In the genomic region with DNA sequence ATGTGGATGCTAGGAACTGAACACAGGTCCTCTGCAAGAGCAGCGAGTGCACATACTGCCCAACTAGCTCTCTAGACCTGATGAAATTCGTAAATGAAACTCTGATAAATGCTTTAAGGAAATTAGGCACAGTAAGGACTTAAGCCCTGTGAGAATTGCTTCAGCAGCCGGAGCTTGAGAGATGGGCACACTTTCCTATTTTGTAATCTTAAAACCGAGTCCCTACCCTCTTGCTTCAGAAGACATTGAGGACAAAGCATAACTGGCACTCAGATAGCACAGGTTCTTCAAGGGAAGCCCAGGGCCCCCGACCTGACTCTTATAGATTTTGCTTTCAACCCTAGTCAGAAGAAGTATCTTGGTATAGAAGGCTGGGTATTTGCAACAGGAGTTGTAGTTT, we compare ENCODE assay signal across 36 mouse cellular contexts. TPM values are rescaled to one million over a fixed set of nuclear protein-coding genes. Genes with fewer than 3 reads are reported as not detected.
A peak's percentile ranks its signal among the peaks of the same experiment; 100 is the strongest.
DNase-seq lines count a peak whose midpoint lies in the region; ATAC-seq and TF ChIP-seq lines count a peak whose summit lies in the region.
"Had no signal": no experiment of that assay in that cellular context is flagged by ENCODE, and none has a peak within 500 bp of the region (broad histone marks: within the 10 kb centered on the region; RNA-seq: fewer than 3 reads in every experiment).

No protein-coding gene starts in this region.

- WGBS in heart, adult 2 months, result 75% methylated on average over 5 of the region's 5 CpGs
- WGBS in midbrain, embryonic 11.5 days, result 83% methylated on average over 5 of the region's 5 CpGs
- WGBS in midbrain, embryonic 16.5 days, result 80% methylated on average over 5 of the region's 5 CpGs

- no peak for TF ChIP-seq EP300 in heart, adult 2 months (IDR thresholded peaks at IDR 0.05; ENCODE audit: insufficient read depth, low read depth, low read length)

- intact Hi-C loops in heart, adult 2 months (cut with DNase I), result loop anchor here (5.0 kb wide), 1 partner anchor 170 kb away; no protein-coding TSS in a partner anchor

- H3K27ac ChIP-seq in heart, adult 2 months, result no peak overlapping the region
- H3K27ac ChIP-seq in midbrain, embryonic 11.5 days (ENCODE audit: low read depth, low read length), result no peak overlapping the region
- no peak overlapping the region for H3K27ac ChIP-seq in midbrain, embryonic 16.5 days (ENCODE audit: low read length)
- H3K27ac ChIP-seq: embryonic facial prominence, embryonic 10.5 days; embryonic facial prominence, embryonic 13.5 days; hindbrain, embryonic 12.5 days; hindbrain, embryonic 15.5 days had no signal

- TF ChIP-seq POLR2A in heart, adult 2 months (IDR thresholded peaks at IDR 0.05; ENCODE audit: insufficient read depth, low read depth, low read length), result no peak

- H3K9me3 ChIP-seq in midbrain, embryonic 11.5 days (ENCODE audit: control insufficient read depth, low read length), result no peaks in the 10 kb centered on the region
- no peaks in the 10 kb centered on the region for H3K9me3 ChIP-seq in midbrain, embryonic 16.5 days (replicated peaks; ENCODE audit: control insufficient read depth, low read length, poor library complexity, severe bottlenecking)
- H3K9me3 ChIP-seq: embryonic facial prominence, embryonic 10.5 days; embryonic facial prominence, embryonic 13.5 days; hindbrain, embryonic 12.5 days; hindbrain, embryonic 15.5 days had no signal

- H3K4me1 ChIP-seq in heart, adult 2 months (ENCODE audit: control insufficient read depth, insufficient read depth, low read length), result peaks cover 1% of the 10 kb centered on the region
- H3K4me1 ChIP-seq in midbrain, embryonic 11.5 days (ENCODE audit: control insufficient read depth, insufficient read depth, low read length), result no peaks in the 10 kb centered on the region
- H3K4me1 ChIP-seq in midbrain, embryonic 16.5 days (ENCODE audit: control insufficient read depth, insufficient read depth, low read length), result no peaks in the 10 kb centered on the region
- H3K4me1 ChIP-seq: hindbrain, embryonic 12.5 days; hindbrain, embryonic 15.5 days had no signal

- no peaks in the 10 kb centered on the region for H3K36me3 ChIP-seq in heart, adult 2 months (ENCODE audit: control insufficient read depth, insufficient read depth, low read length)
- no peaks in the 10 kb centered on the region for H3K36me3 ChIP-seq in midbrain, embryonic 11.5 days (ENCODE audit: control insufficient read depth, insufficient read depth, low read length)
- H3K36me3 ChIP-seq in midbrain, embryonic 16.5 days (ENCODE audit: control insufficient read depth, insufficient read depth, low read length), result no peaks in the 10 kb centered on the region
- H3K36me3 ChIP-seq: embryonic facial prominence, embryonic 10.5 days; embryonic facial prominence, embryonic 13.5 days; hindbrain, embryonic 12.5 days; hindbrain, embryonic 15.5 days had no signal

- no peak overlapping the region for H3K4me2 ChIP-seq in midbrain, embryonic 11.5 days
- H3K4me2 ChIP-seq in midbrain, embryonic 16.5 days (ENCODE audit: low read length), result no peak overlapping the region
- H3K4me2 ChIP-seq: embryonic facial prominence, embryonic 13.5 days; heart, embryonic 11.5 days; hindbrain, embryonic 12.5 days; hindbrain, embryonic 15.5 days had no signal

- peak; percentile 45 for DNase-seq in heart, adult 11 months
- DNase-seq in heart, adult 2 months, result no peak
- DNase-seq in midbrain, embryonic 11.5 days (ENCODE audit: low spot score, missing footprints), result peak; percentile 21
- DNase-seq in gastrocnemius, adult 8-10 months (ENCODE audit: low spot score in 2 of 2), result no peak
- no peak for DNase-seq in frontal cortex, adult 2 months (ENCODE audit: extremely low spot score in 1 of 2, low spot score in 1 of 2)
- no peak for DNase-seq in urinary bladder, adult 18-20 months (ENCODE audit: low spot score in 2 of 2)
- DNase-seq: adrenal gland, adult 2 months; adrenal gland, postnatal 14 days; B cell, adult 2 months; cerebellum, adult 11-12 months; cerebellum, adult 8-10 months; cerebellum, postnatal 10 days; cerebellum, postnatal 36 days; embryo, embryonic 11 days; gastrocnemius, postnatal 14 days had no signal

- H3K9ac ChIP-seq in heart, adult 2 months (ENCODE audit: low read depth, low read length), result no peak overlapping the region
- H3K9ac ChIP-seq in midbrain, embryonic 11.5 days (ENCODE audit: low read length), result no peak overlapping the region
- no peak overlapping the region for H3K9ac ChIP-seq in midbrain, embryonic 16.5 days (ENCODE audit: low read depth, low read length)
- H3K9ac ChIP-seq: embryonic facial prominence, embryonic 13.5 days; hindbrain, embryonic 12.5 days; hindbrain, embryonic 15.5 days had no signal

- no peaks in the 10 kb centered on the region for H3K79me2 ChIP-seq in heart, adult 2 months (replicated peaks; ENCODE audit: control insufficient read depth, insufficient read depth, low read length)

- H3K4me3 ChIP-seq in heart, adult 2 months, result no peak overlapping the region
- H3K4me3 ChIP-seq in midbrain, embryonic 11.5 days (ENCODE audit: low read depth, low read length), result no peak overlapping the region
- H3K4me3 ChIP-seq in midbrain, embryonic 16.5 days (ENCODE audit: low read depth, low read length), result no peak overlapping the region
- H3K4me3 ChIP-seq: embryonic facial prominence, embryonic 10.5 days; embryonic facial prominence, embryonic 13.5 days; erythroblast, embryonic 14.5 days; hindbrain, embryonic 12.5 days; hindbrain, embryonic 15.5 days had no signal

- H3K27me3 ChIP-seq in heart, adult 2 months (ENCODE audit: control insufficient read depth, insufficient read depth, low read length), result no peaks in the 10 kb centered on the region
- H3K27me3 ChIP-seq in midbrain, embryonic 11.5 days (ENCODE audit: control insufficient read depth, insufficient read depth, low read length), result no peaks in the 10 kb centered on the region
- H3K27me3 ChIP-seq in midbrain, embryonic 16.5 days (ENCODE audit: control insufficient read depth, insufficient read depth, low read depth, low read length), result no peaks in the 10 kb centered on the region
- H3K27me3 ChIP-seq: hindbrain, embryonic 15.5 days had no signal

- no peak for ATAC-seq in midbrain, embryonic 11.5 days (ENCODE audit: low FRiP score)
- no peak for ATAC-seq in midbrain, embryonic 16.5 days
- ATAC-seq in granulocyte monocyte progenitor cell, adult 5-6 weeks (replicated peaks; ENCODE audit: poor library complexity, severe bottlenecking), result peak; percentile 86
- ATAC-seq: forebrain, embryonic 14.5 days had no signal

- TF ChIP-seq CTCF in heart, adult 2 months (IDR thresholded peaks at IDR 0.05), result no peak

RNA-seq across cellular contexts. Expression of gene Cxcl17, which starts 14.5 kb away (rescaled TPM):
- total RNA-seq in heart, adult 2 months (2021), result not detected
- polyA plus RNA-seq in heart, adult 2 months (2012; rRNA removed), result 8.1 TPM in 1 of 2 replicates, not detected in the other
- 0.18 and 0.22 TPM in 2 replicates for polyA plus RNA-seq in midbrain, embryonic 11.5 days (2014; fragmentation: Nextera tagmentation; extraction: Ambion mirVana)
- polyA plus RNA-seq in midbrain, embryonic 16.5 days (2015; fragmentation: Nextera tagmentation; extraction: Ambion mirVana), result 0.48 and 1.0 TPM in 2 replicates
- not detected in 2 replicates for total RNA-seq in granulocyte monocyte progenitor cell, adult 5-6 weeks (2014; fragmentation: Nextera tagmentation)
- total RNA-seq in granulocyte monocyte progenitor cell, adult 5-6 weeks (2017), result not detected in 2 replicates
- not detected for total RNA-seq in gastrocnemius, adult 8-10 months (2022)
- not detected in 2 replicates for polyA plus RNA-seq in frontal cortex, adult 2 months (2012; rRNA removed)
- total RNA-seq: adrenal gland, adult 2 months; adrenal gland, postnatal 14 days; adrenal gland, postnatal 4 days; gastrocnemius, adult 18-20 months; gastrocnemius, postnatal 14 days; gastrocnemius, postnatal 4 days; heart, adult 8-10 months; heart, postnatal 25 days; hematopoietic stem cell, adult 5-6 weeks; MEL had no signal
- polyA plus RNA-seq: adrenal gland, adult 2 months; brain, embryonic 14.5 days; cortical plate, adult 2 months; embryonic facial prominence, embryonic 13.5 days; erythroblast, embryonic 14.5 days; forebrain, embryonic 14.5 days; heart, embryonic 11.5 days; intestine, embryonic 14.5 days had no signal

RNA-seq across cellular contexts. Expression of gene Lipe, which starts 28.6 kb away (rescaled TPM):
- total RNA-seq in heart, adult 2 months (2021), result 10 to 100 TPM; 42.7 to 44.1 TPM
- polyA plus RNA-seq in heart, adult 2 months (2012; rRNA removed), result 63.0 and 97.8 TPM in 2 replicates
- 1.7 and 2.3 TPM in 2 replicates for polyA plus RNA-seq in midbrain, embryonic 11.5 days (2014; fragmentation: Nextera tagmentation; extraction: Ambion mirVana)
- 9.8 and 12.5 TPM in 2 replicates for polyA plus RNA-seq in midbrain, embryonic 16.5 days (2015; fragmentation: Nextera tagmentation; extraction: Ambion mirVana)
- total RNA-seq in granulocyte monocyte progenitor cell, adult 5-6 weeks (2014; fragmentation: Nextera tagmentation), result 10.7 and 27.1 TPM in 2 replicates
- total RNA-seq in granulocyte monocyte progenitor cell, adult 5-6 weeks (2017), result 6.1 and 6.2 TPM in 2 replicates
- 10 to 100 TPM; 10.6 to 28.0 (median 19.9) TPM for total RNA-seq in gastrocnemius, adult 8-10 months (2022)
- 9.9 and 12.5 TPM in 2 replicates for polyA plus RNA-seq in frontal cortex, adult 2 months (2012; rRNA removed)

RNA-seq across cellular contexts. Expression of gene Ceacam1, which starts 50.3 kb away (rescaled TPM):
- total RNA-seq in heart, adult 2 months (2021), result 10 to 100 TPM; 13.5 to 14.6 TPM
- 9.8 and 17.3 TPM in 2 replicates for polyA plus RNA-seq in heart, adult 2 months (2012; rRNA removed)
- polyA plus RNA-seq in midbrain, embryonic 11.5 days (2014; fragmentation: Nextera tagmentation; extraction: Ambion mirVana), result 0.45 and 0.54 TPM in 2 replicates
- 0.42 and 0.87 TPM in 2 replicates for polyA plus RNA-seq in midbrain, embryonic 16.5 days (2015; fragmentation: Nextera tagmentation; extraction: Ambion mirVana)
- 30.3 and 43.8 TPM in 2 replicates for total RNA-seq in granulocyte monocyte progenitor cell, adult 5-6 weeks (2014; fragmentation: Nextera tagmentation)
- total RNA-seq in granulocyte monocyte progenitor cell, adult 5-6 weeks (2017), result 15.8 and 18.5 TPM in 2 replicates
- 1 to 10 TPM; 1.9 to 4.8 (median 3.3) TPM for total RNA-seq in gastrocnemius, adult 8-10 months (2022)
- 4.2 and 4.9 TPM in 2 replicates for polyA plus RNA-seq in frontal cortex, adult 2 months (2012; rRNA removed)

RNA-seq across cellular contexts. Expression of gene Cnfn, which starts 57.6 kb away (rescaled TPM):
- total RNA-seq in heart, adult 2 months (2021), result not detected
- not detected in 2 replicates for polyA plus RNA-seq in heart, adult 2 months (2012; rRNA removed)
- not detected in 2 replicates for polyA plus RNA-seq in midbrain, embryonic 11.5 days (2014; fragmentation: Nextera tagmentation; extraction: Ambion mirVana)
- not detected in 2 replicates for polyA plus RNA-seq in midbrain, embryonic 16.5 days (2015; fragmentation: Nextera tagmentation; extraction: Ambion mirVana)
- not detected in 2 replicates for total RNA-seq in granulocyte monocyte progenitor cell, adult 5-6 weeks (2014; fragmentation: Nextera tagmentation)
- total RNA-seq in granulocyte monocyte progenitor cell, adult 5-6 weeks (2017), result not detected in 2 replicates
- total RNA-seq in gastrocnemius, adult 8-10 months (2022), result not detected
- polyA plus RNA-seq in frontal cortex, adult 2 months (2012; rRNA removed), result not detected in 2 replicates
- total RNA-seq: adrenal gland, adult 2 months; adrenal gland, postnatal 14 days; adrenal gland, postnatal 4 days; gastrocnemius, adult 18-20 months; gastrocnemius, postnatal 14 days; gastrocnemius, postnatal 4 days; heart, adult 8-10 months; heart, postnatal 25 days; hematopoietic stem cell, adult 5-6 weeks; MEL had no signal
- polyA plus RNA-seq: adrenal gland, adult 2 months; brain, embryonic 14.5 days; cortical plate, adult 2 months; embryonic facial prominence, embryonic 10.5 days; erythroblast, embryonic 14.5 days; forebrain, embryonic 14.5 days; heart, embryonic 11.5 days; heart, embryonic 14.5 days; heart, postnatal 0 days; hindbrain, embryonic 12.5 days; hindbrain, embryonic 15.5 days; intestine, embryonic 14.5 days had no signal

Comparison
In these comparisons a context has a peak if more than half of its experiments do, and no peak if none do; other contexts are left out.
1. DNase-seq: peak in heart, adult 11 months (single experiment) and midbrain, embryonic 11.5 days (single experiment); none in heart, adult 2 months (0 of 2), gastrocnemius, adult 8-10 months (0 of 2), frontal cortex, adult 2 months (0 of 2) and urinary bladder, adult 18-20 months (0 of 2).